Mouse (Mus musculus) monocyte, adult 2 months (primary cell): ENCODE measurements around the gene Ptgis.

ENCODE experiments used
- DNase-seq, 2 experiments: peaks; one replicate each; pipeline ENCODE4 v3.0.0; 2022; ENCODE audit warnings: low spot score in 2 of 2, low read depth in 1 of 2

Gene Ptgis

DNA sequence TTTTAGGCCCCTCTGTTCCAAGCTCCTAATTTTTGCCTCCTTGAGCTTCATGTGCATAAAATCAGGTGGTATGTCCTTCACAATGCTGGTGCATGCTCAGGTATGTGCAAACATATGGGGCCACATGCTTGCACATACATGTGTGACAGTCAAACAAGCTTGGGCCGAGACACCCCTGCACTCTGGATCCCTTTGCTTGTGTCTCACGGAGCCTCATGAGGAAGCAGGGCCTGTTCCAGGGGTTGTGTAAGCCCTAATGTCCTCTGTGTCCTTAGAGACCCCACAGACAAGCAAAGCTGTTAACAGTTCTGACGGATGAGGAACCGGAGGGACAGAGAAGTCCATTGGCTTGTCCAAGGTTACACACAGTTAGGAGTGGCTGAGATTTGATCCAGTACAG lies 80.7 kb downstream of the Ptgis start:
- no peak for DNase-seq

DNA sequence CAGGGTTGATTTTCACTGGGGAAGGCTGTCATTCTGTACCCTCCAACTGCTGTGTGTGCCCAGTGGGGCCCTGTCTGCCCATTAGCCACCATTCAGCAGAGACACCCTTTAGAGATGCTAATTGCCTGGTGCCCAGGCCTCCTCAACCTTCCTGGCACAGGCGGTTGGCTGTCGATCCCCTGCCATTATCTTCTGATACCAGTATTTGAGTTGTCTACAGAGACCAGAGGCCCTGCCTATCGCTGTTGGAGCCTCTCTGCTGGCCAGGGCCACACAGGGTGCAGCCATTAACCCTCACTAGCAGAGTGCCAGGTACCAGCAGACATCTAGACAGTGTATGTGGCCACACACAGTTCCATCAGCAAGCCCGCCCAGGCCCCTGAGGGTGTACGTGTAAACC lies 81.6 kb downstream of the Ptgis start:
- DNase-seq = no peak

DNA sequence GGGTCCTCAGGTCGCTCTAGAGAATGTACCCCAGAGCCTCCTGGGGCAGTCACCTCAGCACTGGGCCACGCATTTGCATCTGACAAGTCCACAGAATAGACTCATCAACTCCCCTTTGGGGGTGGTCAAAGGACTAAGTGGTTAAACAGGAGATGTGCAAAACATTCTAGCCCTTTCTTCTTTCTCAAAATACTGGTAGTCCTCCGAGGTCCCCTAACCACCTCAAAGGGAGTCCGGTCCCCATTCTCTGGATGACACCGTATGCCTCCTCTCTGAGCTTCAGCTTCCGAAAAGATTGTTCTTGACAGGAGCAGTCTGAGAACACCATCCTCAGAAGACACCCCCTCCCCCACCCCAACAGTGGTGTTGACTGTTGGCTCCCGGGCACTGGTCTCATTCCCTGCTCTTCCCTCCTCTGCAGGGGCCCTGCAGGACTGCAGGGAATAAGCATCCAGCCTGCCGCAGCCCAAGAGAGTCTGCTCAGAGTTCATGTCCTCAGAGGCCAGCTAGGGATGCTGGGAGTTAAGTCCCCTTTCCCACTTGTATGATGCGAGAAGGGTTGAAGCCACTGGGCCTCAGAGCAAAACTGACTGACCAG lies 84.2 kb downstream of the Ptgis start:
- DNase-seq = no peak

DNA sequence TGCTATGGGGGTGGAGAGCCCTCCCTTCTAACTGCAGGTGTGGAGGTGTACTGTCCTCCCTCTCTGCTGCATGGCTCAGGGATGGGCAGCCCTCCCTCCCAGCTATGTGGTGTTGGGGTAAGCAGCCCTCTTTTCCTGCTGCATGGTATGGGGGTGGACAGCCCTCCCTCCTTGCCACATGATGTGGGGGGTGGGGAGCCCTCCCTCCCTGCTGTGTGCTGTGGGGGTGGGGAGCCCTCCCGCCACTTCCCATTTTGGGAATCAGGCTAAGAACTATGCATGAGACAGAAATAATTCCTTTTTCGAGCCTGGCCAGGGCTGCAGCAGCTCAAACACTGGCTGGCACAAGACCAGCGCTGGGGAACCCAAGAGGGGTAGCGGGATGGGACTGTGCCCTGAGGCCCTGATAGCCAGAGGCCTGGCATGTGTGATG lies 84.8 kb downstream of the Ptgis start:
- no peak for DNase-seq

DNA sequence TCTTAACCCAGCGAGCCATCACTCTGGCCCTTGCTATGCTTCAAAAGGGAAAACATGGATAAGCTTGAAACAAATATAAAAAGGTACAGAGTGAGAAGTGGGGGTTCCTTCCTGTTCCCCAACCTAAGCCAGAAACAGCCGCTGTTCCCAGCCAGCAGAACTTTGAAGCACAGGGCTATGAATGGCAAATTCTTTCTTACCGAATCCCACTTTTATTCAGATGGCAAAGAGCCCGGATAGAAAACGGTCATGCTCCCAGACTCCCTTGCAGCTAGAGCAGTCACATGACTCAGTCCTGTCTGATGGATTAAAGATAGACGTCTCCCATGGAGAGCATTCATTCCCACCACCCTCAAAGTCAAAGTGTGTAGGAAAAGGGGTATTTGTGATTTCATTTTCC lies 89.5 kb downstream of the Ptgis start:
- no peak for DNase-seq

DNA sequence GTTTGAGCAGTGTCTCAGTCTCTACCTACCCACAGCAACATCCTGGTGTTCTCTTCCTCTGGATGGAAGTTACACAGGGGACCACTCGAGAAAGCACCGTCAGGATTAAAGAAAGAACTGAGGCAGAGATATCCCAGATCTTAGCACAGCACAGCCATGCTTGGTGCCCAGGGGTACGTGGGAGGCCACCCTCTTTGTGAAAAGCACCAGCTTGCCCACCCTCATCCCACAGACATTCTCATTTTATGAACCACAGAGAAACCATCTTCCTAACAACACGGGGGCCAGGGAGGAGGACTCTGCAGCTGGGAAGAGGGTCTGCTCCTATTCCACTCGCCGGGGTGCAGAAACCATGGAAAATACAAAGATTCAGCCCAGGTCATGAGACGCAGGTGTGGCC lies 90.3 kb downstream of the Ptgis start:
- DNase-seq = no peak

DNA sequence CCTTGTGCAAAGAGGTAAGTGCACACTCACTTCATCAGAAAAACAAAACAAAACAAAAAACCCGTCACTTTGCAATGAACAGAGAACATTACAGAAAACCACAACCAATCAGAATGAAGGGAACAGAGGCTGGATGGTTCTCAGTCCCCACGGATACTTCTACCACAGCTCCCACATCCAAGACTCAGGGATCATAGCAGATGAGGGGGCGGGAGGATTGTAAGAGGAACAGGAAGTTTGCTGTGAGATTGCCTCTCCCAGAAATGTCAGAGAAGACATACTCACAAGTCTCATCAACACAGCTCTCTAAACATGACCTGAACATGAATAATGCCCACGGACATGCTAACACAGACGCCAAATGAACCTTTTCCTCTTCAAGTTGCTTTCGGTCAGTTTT lies 91.4 kb downstream of the Ptgis start:
- DNase-seq = no peak

DNA sequence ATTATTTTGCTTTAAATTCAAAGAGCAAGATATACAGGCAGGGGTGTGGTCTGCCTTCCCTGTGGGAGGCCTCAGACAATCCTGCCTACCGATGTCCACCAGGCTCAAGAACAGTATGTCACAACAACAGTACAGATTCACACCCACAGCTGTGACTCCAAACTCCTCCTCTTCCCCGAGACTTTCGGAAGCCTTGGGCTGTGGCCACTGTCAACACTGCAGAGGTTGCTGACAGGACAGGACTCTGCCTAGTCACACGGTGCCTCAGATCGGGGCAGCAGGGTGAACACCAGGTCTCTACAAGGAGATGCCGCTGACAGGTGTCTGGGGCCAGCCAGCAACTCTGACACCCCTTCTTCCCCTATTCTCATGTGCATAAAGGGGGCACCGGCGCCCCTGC lies 92.7 kb downstream of the Ptgis start:
- DNase-seq = no peak

DNA sequence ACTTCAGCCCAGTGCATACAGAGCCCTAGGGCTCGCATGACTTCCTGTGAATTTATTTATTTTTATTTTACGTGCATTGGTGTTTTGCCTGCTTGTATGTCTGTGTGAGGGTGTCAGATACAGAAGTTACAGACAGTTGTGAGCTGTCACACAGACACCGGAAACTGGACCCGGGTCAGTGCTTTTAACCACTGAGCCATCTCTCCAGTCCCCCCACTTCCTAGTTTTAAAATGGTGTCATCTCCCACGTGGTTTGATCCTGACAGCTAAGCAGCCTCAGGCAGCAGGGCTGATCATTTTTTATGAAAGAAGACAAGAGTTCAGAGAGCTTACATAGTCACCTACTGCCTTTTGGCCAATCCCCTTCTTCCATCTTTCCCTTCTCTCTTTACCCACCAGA lies 94.5 kb downstream of the Ptgis start:
- DNase-seq = no peak

DNA sequence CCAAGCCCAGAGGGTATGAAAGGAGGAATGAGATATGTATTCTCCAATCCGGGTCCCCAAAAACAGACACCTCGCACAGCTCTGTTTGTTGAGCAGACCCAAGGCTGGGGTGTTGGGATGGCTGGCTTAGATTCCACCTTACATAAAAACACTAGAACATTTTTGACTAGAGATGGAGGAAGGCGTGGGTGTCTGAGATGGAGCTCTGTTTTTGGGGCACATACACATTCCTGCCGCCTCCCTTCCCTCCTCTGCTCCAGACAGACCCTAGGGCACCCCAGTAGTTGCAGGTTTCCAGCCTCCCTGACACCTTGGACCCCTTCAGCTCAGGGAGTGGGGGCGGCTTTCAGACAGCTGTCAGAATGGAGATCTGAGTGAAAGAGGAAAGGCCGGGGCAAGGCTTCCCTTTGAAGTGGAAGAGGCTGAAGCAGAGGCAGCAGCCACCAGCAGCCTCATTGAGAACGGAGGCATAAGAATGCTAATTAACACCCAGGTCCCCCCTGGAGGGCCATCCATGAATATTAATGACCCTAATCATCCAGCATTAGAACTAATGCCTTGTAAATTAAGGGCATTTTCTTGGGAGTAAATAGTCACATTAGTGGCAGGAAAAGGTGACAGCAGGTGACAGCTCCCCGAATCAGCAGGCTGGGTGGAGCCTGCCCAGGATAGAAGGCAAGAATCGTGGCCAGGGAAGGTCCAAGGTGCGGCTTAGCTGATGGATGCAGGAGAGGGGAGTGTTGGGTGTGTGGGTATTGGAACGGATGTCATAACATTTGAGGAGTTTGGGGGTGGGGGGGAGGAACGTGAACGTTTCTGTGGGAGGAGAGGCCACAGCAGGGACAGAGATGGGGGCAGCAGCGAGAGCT lies 95.7 kb downstream of the Ptgis start:
- no peak for DNase-seq

DNA sequence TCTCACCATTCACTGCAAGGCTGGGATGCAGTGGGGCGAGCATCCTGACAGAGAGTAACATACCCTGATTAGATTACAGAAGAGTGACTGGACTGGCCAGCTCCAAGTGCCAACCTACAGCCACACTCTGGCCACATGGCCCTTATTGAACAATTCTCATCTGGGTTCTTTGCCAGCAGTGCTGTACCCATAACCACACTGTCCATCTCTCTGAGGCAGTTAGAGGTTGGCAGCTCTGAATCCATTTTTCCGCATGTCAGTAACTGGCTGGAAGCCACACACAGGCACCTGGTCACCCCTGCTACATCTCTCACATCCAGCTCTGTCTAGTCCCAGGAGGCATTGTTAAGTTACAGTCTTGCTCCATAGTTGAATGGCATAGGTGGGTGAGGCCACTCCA lies 96.5 kb downstream of the Ptgis start:
- no peak for DNase-seq

DNA sequence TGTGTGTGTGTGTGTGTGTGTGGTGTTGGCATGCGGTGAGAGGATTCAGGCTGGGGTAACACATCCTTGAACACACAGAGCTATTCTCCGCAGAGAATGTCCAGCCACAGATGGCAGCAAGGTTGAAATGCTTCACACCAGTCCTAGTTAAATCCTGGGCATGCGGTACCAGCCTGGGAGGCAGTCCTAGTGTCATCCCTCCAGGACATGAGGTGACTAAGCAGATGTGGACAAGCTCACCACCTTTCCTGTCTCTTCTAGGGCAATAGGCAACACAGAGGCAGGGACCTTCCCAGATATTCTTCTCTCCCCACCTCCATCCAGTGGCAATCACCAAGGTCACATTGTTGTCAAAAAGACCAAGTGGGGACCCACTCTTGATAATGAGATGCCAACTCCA lies 98.1 kb downstream of the Ptgis start:
- no peak for DNase-seq

DNA sequence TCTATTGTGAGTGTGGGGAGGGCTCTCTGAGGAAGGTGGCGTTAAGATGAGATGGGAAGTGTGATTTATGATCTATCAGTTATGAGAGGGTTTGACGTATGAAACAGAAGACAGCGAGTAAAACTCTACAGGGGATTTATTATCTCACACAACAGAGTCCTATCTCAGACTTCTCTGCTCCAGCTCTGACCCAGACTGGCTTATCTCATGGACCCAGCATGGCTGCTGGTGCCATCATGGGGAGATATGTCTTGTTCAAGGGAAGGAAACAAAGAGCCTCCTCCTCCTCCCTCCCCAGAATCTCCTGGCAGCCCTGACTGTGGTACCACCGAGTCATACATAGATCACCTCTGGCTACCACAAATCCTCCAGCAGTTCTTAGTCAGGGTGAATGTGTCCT lies 98.6 kb downstream of the Ptgis start:
- DNase-seq = no peak
